Mouse (Mus musculus) cerebellum, adult 9-10 months (tissue): ENCODE measurements around the gene Ccser1.

Experiments
- DNase-seq: peaks from one replicate; pipeline ENCODE4 v3.0.0; 2022

Gene Ccser1

GRCm38 (mm10) chr6:61179949-61180755 lies at the start of gene Ccser1:
TSS of gene Ccser1 (plus strand) at chr6:61180324.
- peak; percentile 78 for DNase-seq

DNA sequence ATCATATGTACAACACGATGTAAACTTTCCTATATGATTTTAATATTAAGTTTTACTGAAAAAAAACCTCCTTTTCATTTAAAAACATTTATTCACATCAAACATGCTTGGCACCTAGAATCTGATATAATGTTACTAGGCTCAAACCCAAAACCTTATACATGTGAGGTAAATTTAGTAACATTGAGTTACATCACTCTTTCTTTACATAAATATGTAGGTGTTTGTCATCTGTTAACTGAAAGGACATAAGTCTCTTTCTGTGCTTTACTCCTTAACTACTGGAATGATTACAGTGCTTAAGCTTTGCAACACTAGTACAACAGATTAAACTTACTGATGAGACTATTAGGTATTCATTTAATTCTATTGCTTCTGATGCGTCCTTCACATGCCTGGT lies 43.7 kb upstream of the Ccser1 start:
- DNase-seq = no peak

GRCm38 (mm10) chr6:61143031-61143430 lies 37.1 kb upstream of the Ccser1 start:
- DNase-seq = no peak

- DNase-seq = no peak
Observed at GRCm38 (mm10) chr6:61152924-61153323, 27.2 kb upstream of the Ccser1 start.

- DNase-seq = no peak
Observed at GRCm38 (mm10) chr6:61154654-61155053, 25.5 kb upstream of the Ccser1 start.

- no peak for DNase-seq
Observed at GRCm38 (mm10) chr6:61155059-61155629, 25.0 kb upstream of the Ccser1 start.

DNA sequence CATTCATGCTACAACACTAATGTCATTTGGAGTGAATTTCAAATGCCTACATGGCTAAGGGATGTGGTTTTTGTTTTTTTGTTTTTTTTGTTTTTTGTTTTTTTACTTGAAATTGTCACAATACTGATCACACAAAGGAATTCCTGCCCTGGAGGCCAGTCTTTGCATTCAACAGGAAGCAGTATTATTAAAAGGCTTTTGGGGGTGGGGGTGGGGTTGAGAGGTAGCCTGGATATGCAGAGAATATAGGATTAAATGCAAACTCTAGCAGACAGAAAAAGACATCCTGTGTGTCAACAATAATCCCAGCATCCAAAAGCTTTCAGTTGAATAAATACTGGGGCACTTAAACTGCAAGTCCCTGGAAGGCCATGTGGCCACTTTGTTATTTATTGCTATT lies 24.4 kb upstream of the Ccser1 start:
- DNase-seq = no peak

- DNase-seq = no peak
Observed at GRCm38 (mm10) chr6:61162117-61162516, 18.0 kb upstream of the Ccser1 start.

DNA sequence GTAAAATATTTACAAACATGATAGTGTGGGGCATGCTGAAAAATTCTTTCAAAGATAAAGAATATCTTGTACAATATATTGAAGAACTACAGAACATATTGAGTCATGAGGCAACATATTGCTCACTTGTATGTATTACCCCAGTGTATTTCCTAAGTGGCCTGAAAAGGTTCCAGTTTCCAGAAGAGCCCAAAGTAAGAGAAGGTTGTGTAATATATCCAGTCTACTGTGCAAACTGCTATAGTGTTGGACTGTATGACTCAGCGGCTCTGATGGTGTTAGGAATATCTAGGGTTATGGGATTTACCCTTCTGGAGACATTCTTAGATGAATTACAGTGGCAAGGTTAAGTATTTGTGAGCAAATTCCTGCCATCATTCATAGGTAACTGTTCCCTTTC lies 13.2 kb upstream of the Ccser1 start:
- no peak for DNase-seq

GRCm38 (mm10) chr6:61176126-61176525 lies 4.0 kb upstream of the Ccser1 start:
- no peak for DNase-seq

GRCm38 (mm10) chr6:61177476-61177875 lies 2.6 kb upstream of the Ccser1 start:
- DNase-seq = no peak

- no peak for DNase-seq
Observed at GRCm38 (mm10) chr6:61179641-61179948, 529 bp upstream of the Ccser1 start.

GRCm38 (mm10) chr6:61180756-61181191 lies 650 bp downstream of the Ccser1 start:
- peak; percentile 54 for DNase-seq

- DNase-seq = no peak
Observed at GRCm38 (mm10) chr6:61189029-61189428, 8.9 kb downstream of the Ccser1 start.

- no peak for DNase-seq
Observed at GRCm38 (mm10) chr6:61191597-61192386, 11.7 kb downstream of the Ccser1 start.

GRCm38 (mm10) chr6:61203344-61203743 lies 23.2 kb downstream of the Ccser1 start:
- DNase-seq = no peak

- no peak for DNase-seq
Observed at GRCm38 (mm10) chr6:61206042-61206441, 25.9 kb downstream of the Ccser1 start.

DNA sequence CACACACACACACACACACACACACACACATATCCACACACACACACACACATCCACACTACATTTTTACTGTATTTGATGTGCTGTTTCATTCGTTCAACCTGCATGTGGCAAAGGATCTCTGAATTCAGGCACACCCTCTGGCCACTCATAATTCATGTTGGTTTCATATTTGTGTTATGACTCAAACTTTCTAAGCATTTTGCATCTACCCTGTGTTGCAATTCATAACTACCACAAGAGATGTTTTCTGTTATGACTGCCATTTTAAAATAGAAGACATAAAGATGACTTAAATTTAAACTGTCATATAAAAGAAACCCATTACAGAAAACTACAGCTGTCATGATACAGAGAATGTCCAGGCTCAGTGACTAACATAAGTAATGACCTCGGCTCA lies 26.5 kb downstream of the Ccser1 start:
- no peak for DNase-seq

DNA sequence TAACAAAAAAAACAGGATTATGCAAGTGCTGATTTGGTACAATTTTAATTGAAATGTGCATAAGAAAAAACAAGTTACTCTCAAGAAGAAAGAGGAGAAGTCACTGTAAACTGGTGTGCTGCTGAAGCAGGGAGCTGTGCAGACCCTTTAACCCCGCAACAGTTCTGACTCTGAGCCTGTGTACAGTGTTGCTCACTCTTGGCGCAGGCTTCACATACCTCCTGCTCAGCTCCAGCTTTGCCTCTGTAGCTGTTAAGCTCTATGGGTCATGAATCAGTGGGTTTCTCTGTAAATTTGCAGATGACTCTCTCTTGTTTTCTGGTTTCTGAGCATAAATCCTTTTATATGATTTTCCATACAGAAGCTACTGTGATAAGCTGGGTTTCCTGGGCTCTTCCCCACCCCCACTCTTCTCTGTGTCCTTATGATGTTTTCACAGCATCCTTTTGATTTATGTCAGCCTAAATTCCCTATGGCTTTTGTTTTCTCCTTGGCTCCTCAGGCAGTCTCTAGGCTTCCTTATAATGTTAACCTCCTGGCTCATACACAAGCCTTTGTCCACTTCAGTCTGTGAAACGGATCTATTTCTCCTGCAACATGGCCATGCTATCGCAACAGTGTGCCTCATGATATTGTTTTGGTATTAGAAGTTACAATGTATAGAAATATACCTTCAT lies 30.1 kb downstream of the Ccser1 start:
- no peak for DNase-seq

DNA sequence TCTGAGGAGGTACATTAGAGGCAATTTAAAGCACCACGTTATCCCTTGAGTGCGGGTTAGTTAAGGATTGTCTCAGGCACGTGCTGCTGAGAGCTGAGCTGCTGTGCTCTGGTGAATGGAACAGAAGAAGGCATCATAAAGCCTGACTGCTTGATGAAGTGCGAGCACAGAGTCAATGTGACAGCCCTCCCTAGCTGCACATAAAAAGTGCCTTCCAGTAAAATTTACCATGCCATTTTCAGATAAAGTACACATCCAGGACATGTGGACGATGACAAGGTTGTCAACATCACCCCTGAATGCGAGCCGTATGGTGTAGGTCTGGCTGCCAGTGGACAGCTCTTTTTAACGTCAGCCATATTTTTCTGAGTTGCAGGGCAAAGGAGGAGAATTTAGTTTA lies 35.6 kb downstream of the Ccser1 start:
- no peak for DNase-seq

- no peak for DNase-seq
Observed at GRCm38 (mm10) chr6:61216514-61216913, 36.4 kb downstream of the Ccser1 start.

- no peak for DNase-seq
Observed at GRCm38 (mm10) chr6:61217717-61218116, 37.6 kb downstream of the Ccser1 start.

DNA sequence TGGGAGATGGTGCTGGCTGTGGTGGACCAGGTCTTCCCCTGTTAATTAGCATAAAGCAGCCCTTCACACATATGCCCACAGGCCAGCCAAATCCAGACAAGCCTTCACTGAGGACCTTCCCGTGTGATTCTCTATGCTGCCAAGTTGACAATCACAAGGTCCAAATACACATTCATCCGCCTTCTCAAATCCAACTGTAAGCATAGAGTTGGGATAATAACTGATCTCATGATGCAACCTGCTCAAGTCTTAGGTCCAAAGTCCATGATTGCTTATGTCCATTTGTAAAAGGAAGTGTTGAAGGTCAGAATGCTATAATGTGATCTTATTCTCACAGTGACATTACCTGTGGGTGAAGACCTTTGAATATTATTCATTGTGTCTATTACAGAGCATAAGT lies 43.4 kb downstream of the Ccser1 start:
- no peak for DNase-seq
